Mouse (Mus musculus): ENCODE results near the gene Irf2.

The Irf2 gene

GRCm38 (mm10) chr8:46739003-46739949 lies at the start of gene Irf2:
Gene Irf2 (plus strand): TSS chr8:46739732.
- peak; percentile 95 for DNase-seq (ENCODE audit: low read depth, low spot score)

GRCm38 (mm10) chr8:46690111-46690510 lies 49.4 kb upstream of the Irf2 start:
- DNase-seq (ENCODE audit: low read depth, low spot score): no peak

GRCm38 (mm10) chr8:46690581-46690980 lies 49.0 kb upstream of the Irf2 start:
- DNase-seq (ENCODE audit: low read depth, low spot score): peak; percentile 40

- DNase-seq (ENCODE audit: low read depth, low spot score): no peak
Measured at GRCm38 (mm10) chr8:46691360-46691759, 48.2 kb upstream of the Irf2 start.

GRCm38 (mm10) chr8:46696256-46697041 lies 43.1 kb upstream of the Irf2 start:
- DNase-seq (ENCODE audit: low read depth, low spot score): no peak

GRCm38 (mm10) chr8:46697566-46697965 lies 42.0 kb upstream of the Irf2 start:
- no peak for DNase-seq (ENCODE audit: low read depth, low spot score)

- no peak for DNase-seq (ENCODE audit: low read depth, low spot score)
Measured at GRCm38 (mm10) chr8:46698162-46698561, 41.4 kb upstream of the Irf2 start.

GRCm38 (mm10) chr8:46705145-46705544 lies 34.4 kb upstream of the Irf2 start:
- DNase-seq (ENCODE audit: low read depth, low spot score): peak; percentile 42

GRCm38 (mm10) chr8:46706730-46707129 lies 32.8 kb upstream of the Irf2 start:
- no peak for DNase-seq (ENCODE audit: low read depth, low spot score)

- DNase-seq (ENCODE audit: low read depth, low spot score): no peak
Measured at GRCm38 (mm10) chr8:46709302-46709701, 30.2 kb upstream of the Irf2 start.

GRCm38 (mm10) chr8:46710289-46710688 lies 29.2 kb upstream of the Irf2 start:
- peak; percentile 67 for DNase-seq (ENCODE audit: low read depth, low spot score)

GRCm38 (mm10) chr8:46711496-46711895 lies 28.0 kb upstream of the Irf2 start:
- no peak for DNase-seq (ENCODE audit: low read depth, low spot score)

- DNase-seq (ENCODE audit: low read depth, low spot score): no peak
Measured at GRCm38 (mm10) chr8:46713178-46713577, 26.4 kb upstream of the Irf2 start.

- no peak for DNase-seq (ENCODE audit: low read depth, low spot score)
Measured at GRCm38 (mm10) chr8:46713844-46714243, 25.7 kb upstream of the Irf2 start.

- DNase-seq (ENCODE audit: low read depth, low spot score): peak; percentile 89
Measured at GRCm38 (mm10) chr8:46714400-46714799, 25.1 kb upstream of the Irf2 start.

GRCm38 (mm10) chr8:46716477-46716876 lies 23.1 kb upstream of the Irf2 start:
- DNase-seq (ENCODE audit: low read depth, low spot score): no peak

GRCm38 (mm10) chr8:46717170-46717569 lies 22.4 kb upstream of the Irf2 start:
- peak; percentile 42 for DNase-seq (ENCODE audit: low read depth, low spot score)

GRCm38 (mm10) chr8:46718301-46718700 lies 21.2 kb upstream of the Irf2 start:
- DNase-seq (ENCODE audit: low read depth, low spot score): no peak

GRCm38 (mm10) chr8:46718747-46719146 lies 20.8 kb upstream of the Irf2 start:
- DNase-seq (ENCODE audit: low read depth, low spot score): no peak

GRCm38 (mm10) chr8:46720656-46721055 lies 18.9 kb upstream of the Irf2 start:
- no peak for DNase-seq (ENCODE audit: low read depth, low spot score)

- DNase-seq (ENCODE audit: low read depth, low spot score): peak; percentile 61
Measured at GRCm38 (mm10) chr8:46721065-46721845, 18.3 kb upstream of the Irf2 start.

GRCm38 (mm10) chr8:46722536-46722935 lies 17.0 kb upstream of the Irf2 start:
- no peak for DNase-seq (ENCODE audit: low read depth, low spot score)
